Mouse (Mus musculus): ENCODE data around the gene Nanos1.

DNA sequence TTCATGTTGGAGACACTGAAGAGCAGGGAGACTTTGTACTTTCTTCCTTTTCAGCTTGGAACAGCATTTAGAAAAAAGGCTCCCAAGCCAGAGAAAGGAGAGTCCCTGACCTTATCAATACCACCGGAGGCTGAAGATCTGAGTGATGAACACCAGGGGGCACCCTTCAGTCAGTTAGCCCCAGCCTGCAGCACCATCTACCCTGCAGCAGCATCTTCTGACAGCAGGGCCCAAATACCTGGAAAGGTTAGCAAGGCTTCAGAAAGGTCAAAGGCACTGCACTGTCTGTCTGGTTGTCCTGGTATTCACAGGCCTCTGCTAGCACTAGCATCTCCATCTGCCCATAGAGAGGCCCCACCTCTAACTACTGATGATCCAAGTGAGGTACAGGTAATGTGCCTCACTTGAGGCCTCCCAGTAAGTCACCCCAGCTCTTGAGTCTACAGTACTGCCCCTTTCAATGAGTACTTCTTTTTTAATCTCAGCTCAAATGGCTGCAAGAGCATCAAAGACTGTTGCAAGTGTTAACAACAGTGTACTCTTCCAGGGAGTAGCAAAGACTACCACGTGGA lies 25.4 kb upstream of the Nanos1 start:
- TF ChIP-seq USF1 (IDR thresholded peaks at IDR 0.05; ENCODE audit: low read depth, low read length) (no peak), ZC3H11A (IDR thresholded peaks at IDR 0.05; ENCODE audit: low read depth, low read length) (peak; percentile 97), RAD21 (IDR thresholded peaks at IDR 0.05; ENCODE audit: low read depth, low read length) (peak; percentile 95), CTCF (IDR thresholded peaks at IDR 0.05 in 2 of 3, conservative IDR thresholded peaks at IDR 0.05 in 1 of 3; ENCODE audit: control insufficient read depth in 1 of 3, insufficient read depth in 1 of 3, low read depth in 2 of 3, low read length in 3 of 3, poor library complexity in 1 of 3, severe bottlenecking in 1 of 3) (peak; percentile 93 to 99 (median 96)), MAX (IDR thresholded peaks at IDR 0.05; ENCODE audit: low read length) (no peak)
